Mouse (Mus musculus) spleen, postnatal 14 days (tissue): ENCODE results near the gene Slc31a1.

Experiments
- DNase-seq, 2 experiments: peaks; one replicate each; pipeline ENCODE4 v3.0.0; 2021 to 2022; ENCODE audit warnings: low spot score in 2 of 2

Slc31a1 gene

DNA sequence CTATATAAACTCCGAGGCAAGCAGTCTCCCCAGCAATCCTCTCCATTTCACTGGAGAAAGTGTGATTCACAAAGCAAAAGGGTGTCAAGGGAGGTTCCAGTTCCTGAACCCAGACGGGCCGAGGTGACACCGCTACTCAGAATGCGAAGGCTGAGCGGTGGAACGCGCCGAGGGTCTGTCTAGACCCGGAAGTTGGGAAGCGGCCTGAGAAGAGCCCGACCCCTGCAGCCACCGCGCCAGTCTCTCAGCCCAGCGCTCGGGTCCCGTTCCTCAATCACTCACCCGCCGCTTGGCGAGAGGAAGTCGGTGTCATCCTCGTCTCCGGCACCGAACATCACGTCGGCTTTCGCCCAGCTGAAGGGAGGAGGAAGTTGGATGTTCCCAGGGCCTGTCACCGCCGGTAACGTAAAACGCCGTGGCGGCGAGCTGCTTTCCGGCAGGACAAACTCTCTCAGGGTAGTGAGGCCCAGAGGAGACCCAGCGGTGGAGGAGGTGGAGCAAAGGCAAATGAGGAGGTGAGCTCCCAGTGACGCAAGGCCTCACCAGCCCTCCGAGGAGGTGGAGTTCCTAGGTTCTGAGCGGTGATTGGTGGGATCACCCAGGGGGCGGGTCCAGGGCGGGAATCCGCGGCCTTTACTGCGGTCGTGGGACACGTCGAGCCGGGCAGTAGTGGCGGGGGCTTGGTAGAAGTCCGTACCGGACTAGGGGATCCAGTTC, at the start of gene Slc31a1, which contains the start of gene Fkbp15:
TSS of gene Slc31a1 (plus strand) at position 640 of the 717 bp plus-strand sequence.
TSS of gene Fkbp15 (minus strand) at position 461 of the 717 bp plus-strand sequence.
- DNase-seq: peak; percentile 89 to 91

DNA sequence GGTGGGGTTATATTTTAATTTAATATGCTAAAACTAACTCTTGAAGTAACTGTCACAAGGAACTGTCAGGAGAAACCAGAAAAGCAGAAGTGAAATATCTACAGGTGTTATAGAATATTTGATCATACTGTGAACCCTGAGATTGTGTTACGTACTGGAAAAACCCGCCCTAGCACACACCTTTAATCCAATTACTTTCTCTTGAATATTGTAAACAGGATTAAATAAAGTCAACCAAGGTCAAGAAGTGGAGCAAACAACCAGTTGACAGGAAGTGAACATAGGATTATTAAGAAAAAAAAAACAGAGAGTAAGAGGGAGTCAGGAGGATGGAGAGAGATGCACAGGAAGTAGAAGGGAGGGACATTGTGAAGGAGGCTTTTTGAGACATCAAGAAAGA, 47.7 kb upstream of the Slc31a1 start:
- DNase-seq: no peak

DNA sequence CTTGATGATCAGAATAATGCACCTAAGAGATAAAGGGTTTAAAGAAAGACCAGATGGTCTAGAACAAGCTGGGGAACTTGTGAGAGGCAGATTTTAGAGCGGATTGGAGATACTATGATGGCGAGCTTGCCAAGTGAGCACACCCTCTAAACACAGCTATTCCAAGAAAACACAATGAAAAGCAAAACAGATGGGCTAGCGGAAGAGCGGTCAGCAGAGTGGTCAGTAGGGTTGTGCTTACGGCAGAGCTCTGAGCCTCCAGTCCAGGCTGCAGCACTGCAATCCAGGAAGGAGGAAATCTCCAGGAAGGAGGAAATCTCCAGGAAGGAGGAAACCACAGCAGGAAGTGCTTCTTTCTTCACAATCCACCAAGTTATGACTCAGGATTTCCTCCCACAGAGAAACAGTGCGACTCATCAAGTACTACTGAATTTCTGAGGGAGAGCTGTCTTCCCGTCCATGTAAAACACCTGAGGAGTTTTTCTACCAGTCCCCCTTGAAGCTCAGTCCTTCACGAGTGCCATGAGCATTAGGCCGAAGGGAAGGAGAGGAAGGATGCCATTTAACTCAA, 46.8 kb upstream of the Slc31a1 start:
- no peak for DNase-seq

DNA sequence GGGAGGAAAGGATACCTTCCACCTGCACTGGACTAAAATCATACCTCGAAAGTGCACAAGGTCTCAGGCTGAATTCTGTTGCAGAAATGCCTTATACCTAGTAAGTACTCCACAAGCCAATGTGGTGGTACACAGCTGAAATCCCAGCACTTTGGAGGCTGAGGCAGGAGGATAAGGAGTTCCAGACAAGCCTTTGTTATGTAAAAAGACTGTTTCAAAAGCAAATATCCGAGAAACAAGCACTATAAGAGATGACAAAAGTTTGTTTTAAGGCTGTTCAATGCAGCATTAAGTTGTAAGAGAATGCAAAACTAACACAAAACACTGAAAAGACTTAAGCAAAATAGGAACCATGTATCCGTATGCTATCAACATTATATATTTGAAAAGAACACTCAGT, 46.0 kb upstream of the Slc31a1 start:
- no peak for DNase-seq

DNA sequence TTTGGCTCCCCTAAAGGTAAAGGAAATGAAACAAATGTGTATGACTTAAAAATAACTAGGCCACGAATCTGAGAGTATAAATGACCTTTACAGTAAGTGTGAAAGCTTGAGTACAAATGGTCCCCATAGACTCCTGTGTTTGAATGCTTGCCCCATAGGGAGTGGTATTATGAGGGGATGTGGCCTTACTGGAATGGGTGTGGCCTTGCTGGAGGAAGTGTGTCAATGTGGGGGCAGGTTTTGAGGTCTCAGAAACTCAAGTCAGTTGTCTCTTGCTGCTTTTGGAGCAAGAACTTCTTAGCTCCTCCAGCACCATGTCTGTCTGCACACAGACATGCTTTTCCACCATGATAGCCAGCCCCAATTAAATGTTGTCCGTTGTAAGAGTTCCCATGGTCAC, 44.1 kb upstream of the Slc31a1 start:
- DNase-seq: no peak

DNA sequence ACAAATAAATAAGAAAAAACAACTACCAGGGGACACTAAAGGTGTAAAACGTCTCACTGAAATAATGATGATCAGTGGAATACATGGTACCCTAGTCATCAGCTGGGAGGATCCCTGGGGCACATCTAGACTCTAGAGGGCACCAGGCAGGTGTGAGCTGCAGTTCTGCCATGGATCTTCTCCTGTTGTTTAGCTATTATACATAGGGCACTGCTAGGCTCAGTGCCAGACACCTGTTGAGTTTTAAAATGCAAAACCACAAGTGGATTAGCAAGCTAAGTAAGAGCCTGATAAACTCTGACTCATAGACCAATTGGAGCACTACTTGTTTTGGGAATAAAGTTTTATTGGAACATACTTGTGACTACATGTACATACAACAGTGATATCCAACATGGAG, 42.2 kb upstream of the Slc31a1 start:
- DNase-seq: no peak

DNA sequence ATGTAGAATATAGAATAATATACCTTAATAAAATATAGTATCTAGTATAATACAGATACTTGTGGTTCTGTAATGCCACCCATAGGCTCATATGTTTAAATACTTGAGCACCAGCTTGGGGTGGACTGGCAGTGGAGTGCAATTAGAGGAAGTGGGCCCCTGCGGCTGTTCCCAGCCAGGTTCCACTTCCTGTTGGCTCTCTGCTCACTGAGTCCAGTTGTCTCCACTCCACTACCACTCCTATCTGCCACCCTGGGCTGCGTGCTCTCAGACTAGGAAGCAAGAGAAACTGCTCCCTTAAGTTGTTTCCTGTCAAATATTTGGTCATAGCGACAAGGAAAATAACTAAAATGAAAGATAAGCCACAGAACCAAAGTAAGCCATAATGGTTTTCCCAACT, 37.8 kb upstream of the Slc31a1 start:
- no peak for DNase-seq

DNA sequence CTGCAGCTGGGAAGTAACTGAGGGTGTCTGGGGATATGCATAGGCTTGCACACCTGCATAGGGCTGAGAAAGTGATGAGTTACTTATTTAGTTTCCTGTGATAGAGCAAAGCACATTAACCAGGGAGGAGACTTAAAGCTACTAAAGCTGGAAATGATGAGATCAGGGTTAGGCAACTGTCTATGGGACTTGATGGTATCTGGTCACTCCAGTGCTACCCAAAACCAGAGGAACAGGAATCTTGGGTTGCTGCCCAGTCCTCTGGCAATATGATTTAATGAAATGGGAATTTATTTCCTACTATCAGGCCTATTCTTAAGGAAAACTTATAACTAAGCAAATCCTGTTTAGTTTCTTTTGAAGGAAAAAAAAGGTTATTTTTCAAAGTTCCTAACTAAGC, 34.4 kb upstream of the Slc31a1 start:
- no peak for DNase-seq

DNA sequence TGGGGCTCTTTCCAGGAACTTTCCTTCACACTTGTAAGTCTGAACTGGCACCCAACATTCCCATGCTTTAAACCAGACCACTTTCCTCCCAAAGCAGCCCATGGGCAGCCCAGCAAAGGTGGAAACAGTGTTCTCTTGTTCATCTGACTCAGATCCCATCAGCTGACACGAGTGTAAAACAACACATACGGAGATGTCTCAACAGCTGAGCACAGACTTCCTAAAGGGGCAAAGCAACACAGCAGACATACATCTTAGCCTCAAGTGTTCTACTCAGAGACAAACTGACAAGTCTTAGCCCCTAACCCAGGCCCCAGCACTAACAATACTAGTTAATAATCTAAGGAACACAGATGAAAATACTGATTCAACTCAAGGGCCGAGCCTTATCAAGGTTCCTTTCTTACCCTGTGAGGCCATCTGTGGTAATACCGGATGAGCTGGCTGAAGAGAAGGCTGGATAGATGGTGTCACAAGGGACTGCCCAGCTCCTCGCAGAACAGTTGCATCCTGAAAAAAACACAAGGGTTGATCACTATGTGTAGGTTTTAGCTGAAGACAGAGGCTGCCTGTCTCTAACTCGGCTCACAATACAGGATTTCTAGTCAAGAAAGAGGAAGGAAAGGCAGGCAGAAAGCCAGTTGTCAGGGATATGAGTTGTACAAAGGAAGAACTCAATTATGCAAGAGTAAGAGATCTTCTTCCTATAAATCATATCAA, 31.4 kb upstream of the Slc31a1 start:
- DNase-seq: no peak

DNA sequence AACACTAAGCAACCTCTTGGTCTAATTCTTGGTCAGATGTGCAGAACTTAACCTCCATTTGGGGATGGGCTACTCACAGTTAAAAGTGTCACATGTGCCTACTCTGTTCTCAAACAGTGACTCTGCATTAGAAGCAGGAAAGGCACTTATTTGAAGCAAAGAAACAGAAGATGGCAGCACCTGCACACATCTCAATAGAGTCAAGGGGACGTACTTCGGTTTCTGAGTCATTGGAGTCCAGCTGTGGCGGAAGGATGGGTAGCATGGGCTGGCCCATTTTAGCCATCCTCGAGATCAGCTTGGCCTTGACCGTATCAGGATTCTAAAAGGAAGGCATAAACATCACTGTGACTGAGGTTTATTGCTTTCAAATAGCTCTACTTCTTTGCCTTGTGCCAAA, 28.6 kb upstream of the Slc31a1 start:
- DNase-seq: no peak

DNA sequence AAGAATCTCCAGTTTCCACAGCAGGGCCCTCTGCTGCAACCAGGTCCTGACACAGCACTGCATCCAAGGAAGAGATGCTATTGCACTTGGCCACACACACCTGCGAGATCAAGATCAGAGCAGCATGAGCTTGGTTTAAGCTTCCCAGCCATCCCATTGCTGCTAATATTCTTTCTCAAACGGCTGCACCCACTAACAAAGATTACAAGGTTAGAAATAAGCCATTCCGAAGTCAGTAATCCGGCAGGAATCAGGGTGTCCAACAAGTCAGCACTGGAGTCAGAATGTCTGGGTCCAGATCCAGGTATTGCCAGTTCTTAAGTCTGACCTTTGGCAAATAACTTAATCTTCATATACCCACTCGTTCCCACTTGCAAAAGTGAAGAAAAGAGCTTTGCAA, 22.0 kb upstream of the Slc31a1 start:
- no peak for DNase-seq

DNA sequence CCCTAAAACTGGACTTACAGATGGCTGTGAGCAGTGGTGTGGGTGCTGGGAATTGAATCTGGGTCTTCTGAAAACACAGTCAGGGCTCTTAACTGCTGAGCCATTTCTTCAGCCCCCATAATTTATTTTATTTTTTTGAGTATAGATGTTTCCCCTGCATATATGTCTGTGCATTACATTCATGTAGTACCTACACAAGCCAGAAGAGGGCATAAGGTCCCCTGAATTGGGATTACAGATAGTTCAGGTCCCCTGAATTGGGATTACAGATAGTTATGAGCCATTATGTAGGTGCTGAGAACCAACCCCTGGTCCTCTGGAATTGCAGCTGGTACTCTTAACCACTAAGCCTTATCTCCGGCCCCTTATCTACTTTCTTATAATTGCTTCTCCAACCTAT, 16.5 kb upstream of the Slc31a1 start:
- no peak for DNase-seq

DNA sequence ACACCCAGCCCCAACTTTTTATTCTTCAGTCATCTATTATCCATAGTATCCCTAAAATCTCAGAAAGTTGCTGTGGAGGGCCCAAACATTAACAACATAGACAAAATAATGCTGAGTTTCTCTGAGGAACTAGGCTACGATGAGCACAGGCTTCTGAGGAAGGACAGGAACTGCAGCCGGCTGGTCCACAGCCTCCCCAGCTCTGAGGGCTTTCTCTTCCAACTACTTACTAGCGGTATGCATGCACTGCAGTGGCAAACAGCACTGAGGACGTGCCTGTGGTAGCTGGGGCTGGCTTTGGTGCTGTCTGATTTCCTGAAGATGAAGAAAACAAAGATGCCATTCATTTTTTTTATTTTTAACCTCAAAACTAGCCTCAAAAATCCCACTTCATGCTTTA, 14.7 kb upstream of the Slc31a1 start:
- DNase-seq: no peak

DNA sequence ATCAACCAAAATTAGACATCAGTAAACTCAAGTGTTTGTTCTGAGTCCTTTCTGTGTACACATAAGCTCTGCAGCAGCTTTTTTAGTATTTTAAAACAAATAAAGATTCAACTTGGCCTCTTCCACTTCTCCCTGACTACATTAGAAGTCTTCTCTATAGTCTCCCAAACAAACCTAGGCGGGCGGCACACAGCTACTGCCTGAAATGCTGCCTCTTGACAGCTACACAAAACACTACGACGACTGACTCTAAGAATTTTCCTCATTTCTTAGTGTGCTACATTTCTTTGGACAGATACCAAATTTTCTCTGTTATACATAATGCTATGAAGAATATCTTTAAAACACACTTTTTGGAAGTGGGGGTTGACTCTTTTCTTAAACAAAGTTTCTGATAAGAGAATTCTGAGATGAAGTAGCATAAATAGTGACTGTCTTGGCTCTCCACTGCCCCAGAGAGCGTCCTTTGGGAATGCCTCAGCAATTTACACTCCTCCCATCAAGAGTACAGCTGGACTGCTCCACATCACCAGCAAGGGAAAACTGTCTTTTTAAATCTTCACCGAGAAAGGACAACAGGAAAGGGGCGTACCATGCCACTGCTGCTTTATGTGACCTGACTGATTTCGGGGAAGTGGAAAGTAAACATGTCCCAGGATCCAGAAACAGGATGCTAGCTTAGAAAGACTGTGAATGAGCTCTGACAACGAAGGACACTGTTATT, 12.8 kb upstream of the Slc31a1 start:
- no peak for DNase-seq

DNA sequence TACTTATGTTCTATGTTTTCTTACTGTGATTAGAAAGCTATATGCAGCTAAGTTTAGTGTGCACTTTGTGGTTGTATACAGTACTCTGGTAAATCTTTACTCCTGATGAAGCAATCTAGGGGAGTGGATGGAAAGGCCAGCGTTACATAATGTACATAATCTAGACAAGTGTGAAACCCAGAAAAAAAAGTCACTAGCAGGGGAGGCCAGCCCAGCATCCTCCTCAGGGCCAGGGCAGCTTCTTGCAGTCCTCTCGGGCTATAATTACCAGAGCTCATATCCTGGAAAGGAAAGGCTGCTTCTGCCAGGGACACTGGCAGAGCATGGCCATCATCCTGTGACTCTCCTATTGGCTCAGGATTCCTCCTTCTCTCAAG, 12.2 kb upstream of the Slc31a1 start:
- DNase-seq: no peak

DNA sequence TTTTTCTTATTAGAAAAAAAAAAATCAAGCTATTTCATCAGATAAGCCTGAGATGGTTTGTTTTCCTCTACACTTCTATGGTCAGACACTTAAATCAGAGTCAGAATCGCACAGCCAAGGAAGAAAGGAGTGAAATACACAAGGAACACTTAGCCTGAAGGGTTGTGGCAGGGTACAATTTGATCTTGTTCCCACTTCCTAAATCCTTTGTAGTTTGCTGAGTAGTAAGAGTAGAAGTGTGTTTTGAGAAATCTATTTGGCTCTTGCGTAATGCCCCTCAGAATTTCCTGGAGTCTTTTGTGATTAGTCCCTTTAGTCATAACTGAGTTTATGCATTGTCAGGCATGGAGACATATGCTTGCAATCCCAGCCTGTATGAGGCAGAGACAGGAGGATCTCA, 11.2 kb upstream of the Slc31a1 start:
- no peak for DNase-seq

DNA sequence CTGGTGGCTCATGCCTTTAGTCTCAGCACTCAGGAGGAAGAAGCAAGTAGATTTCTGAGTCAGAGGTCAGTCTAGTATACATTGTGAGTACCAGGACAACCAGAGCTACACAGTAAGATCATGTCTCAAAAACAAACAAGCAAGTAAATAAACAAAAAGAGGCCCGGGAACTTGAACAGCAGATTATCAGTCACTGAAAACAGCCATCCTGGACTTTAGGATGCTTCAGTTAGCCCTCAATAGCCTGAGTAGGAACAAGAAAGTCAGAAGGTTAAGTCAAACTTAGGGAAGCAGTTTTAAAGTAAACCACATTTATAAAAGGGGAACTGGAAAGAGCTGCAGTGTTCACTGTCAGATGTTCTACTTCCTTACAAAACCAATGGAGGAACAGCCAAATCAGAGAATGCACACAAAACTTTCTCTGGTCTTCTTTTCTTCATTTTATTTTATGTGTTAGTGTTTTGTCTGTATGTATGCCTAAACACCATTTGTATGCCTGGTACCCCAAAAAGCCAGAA, 2.8 kb upstream of the Slc31a1 start:
- DNase-seq: no peak

DNA sequence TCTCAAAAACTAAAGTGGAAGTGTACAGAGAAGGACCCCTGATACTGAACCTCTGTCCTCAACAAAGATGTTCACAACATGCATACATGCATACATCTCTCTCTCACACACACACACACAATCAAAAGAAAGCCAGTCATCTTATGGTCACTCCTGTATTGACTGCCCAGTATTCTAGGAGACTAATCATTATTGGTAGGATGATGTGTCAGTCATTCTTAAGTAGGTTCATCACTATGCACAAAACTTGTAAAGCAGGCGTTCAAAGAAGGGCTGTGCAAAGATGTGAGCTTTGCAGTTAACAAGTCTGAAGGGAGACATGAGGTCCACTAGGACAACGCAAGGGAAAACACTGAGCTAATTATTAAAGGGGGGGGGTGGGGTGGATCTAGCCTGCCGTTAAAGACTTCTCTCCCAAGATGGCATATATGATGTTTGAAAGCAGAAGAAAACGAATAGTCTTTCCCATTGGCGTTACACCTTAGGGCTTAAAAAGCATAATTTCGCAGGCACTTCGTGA, 1.2 kb upstream of the Slc31a1 start:
- no peak for DNase-seq

DNA sequence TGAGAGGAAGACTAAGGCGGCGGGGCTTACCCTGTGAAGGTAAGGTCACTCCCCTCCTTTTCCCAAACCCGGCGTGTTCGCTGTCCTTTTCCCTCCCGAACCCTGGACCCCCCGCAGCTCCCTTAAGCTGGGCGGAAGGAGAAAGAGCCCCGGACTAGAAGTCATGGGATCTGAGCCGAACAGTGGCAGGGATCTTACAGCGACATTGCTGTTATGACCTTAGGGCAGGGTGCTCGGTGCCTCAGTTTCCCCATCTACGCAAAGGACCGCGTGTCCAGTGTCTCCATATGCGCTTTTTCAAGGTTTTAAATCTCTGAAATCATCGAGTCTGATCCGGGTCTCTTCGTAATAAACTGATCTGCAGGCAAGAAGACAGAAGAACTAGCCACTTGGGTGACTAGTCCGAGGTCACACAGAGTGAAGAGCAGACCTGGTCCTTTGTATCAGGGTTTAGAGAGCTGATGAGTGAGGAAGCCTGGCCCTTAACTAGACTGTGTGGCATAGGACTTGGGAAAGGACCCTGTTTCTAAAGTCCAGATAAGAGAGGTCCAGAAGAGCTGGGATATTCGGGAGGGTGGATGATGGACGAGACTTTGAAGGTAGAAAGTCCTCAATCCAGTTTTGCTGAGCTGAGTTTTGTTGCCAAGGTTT, 403 bp downstream of the Slc31a1 start:
- DNase-seq: no peak

DNA sequence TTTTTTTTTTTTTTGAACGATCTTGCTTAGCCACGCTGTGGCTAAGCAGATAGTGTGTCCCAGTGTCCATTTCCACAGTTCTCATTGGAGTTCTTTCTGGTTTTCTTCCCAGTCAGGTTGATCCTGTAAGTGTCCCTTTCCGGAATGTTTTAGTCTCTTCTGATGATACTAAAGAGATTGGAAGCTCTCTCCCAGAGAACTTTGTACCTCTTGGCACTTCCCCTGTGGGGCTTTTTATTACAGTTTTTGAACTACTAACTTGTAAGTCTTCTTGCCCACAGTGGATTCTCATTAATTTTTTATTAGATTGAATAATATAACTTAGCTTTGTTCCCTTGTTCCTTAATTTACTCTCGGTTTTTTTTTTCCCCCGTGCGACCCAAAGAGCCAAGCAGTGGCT, 1.0 kb downstream of the Slc31a1 start:
- DNase-seq: no peak

DNA sequence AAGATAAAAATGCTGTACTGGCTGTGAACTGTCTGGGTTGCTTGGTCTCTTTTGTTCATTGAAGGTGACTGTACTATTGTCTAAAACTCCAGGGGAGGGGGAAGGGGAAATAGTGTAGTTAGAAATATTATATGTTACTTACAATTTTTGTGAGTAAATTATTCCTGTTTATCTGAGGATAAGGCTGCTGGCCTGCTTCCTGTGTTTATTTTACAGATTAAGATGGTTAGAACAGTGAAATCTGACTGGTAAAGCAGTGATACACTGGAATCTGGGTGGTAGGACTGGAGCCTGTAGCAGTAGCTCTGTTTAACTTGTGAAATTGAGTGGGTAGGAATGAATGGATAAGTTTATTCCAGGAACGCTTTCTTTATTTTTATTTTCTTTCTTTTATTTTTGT, 1.5 kb downstream of the Slc31a1 start:
- DNase-seq: no peak

DNA sequence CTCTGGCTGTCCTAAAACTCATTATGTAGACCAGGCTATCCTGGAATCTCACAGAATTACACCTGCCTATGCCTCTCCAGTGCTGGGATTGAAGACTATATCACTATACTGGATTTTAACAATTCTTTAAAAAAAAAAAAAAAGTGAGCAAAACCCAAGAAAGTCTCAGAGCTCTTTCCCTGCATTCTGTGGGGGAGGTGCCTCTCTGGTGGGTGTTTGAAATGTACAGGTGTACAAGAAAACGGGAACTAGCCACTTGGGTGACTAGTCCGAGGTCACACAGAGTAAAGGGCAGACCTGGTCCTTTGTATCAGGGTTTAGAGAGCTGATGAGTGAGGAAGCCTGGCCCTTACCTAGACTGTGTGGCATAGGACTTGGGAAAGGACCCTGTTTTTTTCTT, 1.9 kb downstream of the Slc31a1 start:
- DNase-seq: no peak
